Mouse (Mus musculus) limb, embryonic 15.5 days (tissue): ENCODE data around the gene Vsig4. TPM values are rescaled to one million over a fixed set of nuclear protein-coding genes. Genes with fewer than 3 reads are reported as not detected.

ENCODE experiments used
- microRNA counts: library from miRNA; unstranded; fragments of <30 nt; microRNA quantifications from one replicate; lab custom pipeline; 2016
- microRNA-seq: library from miRNA; unstranded; fragments of <30 nt; microRNA quantifications from one replicate; pipeline ENCODE4, GENCODE M21; 2016
- polyA plus RNA-seq: library from polyadenylated mRNA; unstranded; fragments of >200 nt; fragmentation: Nextera tagmentation; extraction: Ambion mirVana; gene quantifications from 2 replicates; pipeline ENCODE4 v1.2.1, GENCODE M21; 2015

Vsig4 gene
- polyA plus RNA-seq, 1 experiment from 2014 or later, result not detected

MicroRNAs encoded within 50 kb of the gene (microRNA counts, 519-probe panel; counts per million panel counts)
- 2,933 counts per million, percentile 67 among the panel's probes with 10 or more counts for microRNA mmu-miR-223 (lab: Ali Mortazavi, UCI)

Small RNA genes within 50 kb of the gene (microRNA-seq; reads per million reads assigned to microRNA genes)
- gene Mir223, result 463 reads per million, percentile 67 among the genes with 10 or more reads in this experiment

Other genes starting within 250 kb of the Vsig4 start
- gene Msn, start 197.4 kb downstream of the Vsig4 start, polyA plus RNA-seq, result 116 and 132 TPM in 2 replicates
- 17.0 and 19.4 TPM in 2 replicates for gene Heph, start 161.9 kb upstream of the Vsig4 start, polyA plus RNA-seq
- gene Hsf3, start 162.9 kb upstream of the Vsig4 start, polyA plus RNA-seq, result 0.10 and 0.34 TPM in 2 replicates